29 mouse cellular contexts compared by ENCODE assay signal in genomic region chr11:35637102-35637501, GRCm38 (mm10).
"Had no signal": no experiment of that assay in that cellular context is flagged by ENCODE, and none has a peak within 500 bp of the region (broad histone marks: within the 10 kb centered on the region; RNA-seq: fewer than 3 reads in every experiment).

No protein-coding gene starts in this region.

- H3K4me2 ChIP-seq: embryonic facial prominence, embryonic 12.5 days; embryonic facial prominence, embryonic 13.5 days; embryonic facial prominence, embryonic 15.5 days; forebrain, embryonic 12.5 days; forebrain, embryonic 13.5 days; forebrain, embryonic 15.5 days had no signal

- ATAC-seq: forebrain, embryonic 13.5 days; forebrain, embryonic 14.5 days; forebrain, embryonic 15.5 days; forebrain, embryonic 16.5 days; forebrain, postnatal 0 days had no signal

- H3K9me3 ChIP-seq: embryonic facial prominence, embryonic 10.5 days; embryonic facial prominence, embryonic 12.5 days; embryonic facial prominence, embryonic 13.5 days; embryonic facial prominence, embryonic 15.5 days; forebrain, embryonic 10.5 days; forebrain, embryonic 12.5 days; forebrain, embryonic 13.5 days; forebrain, embryonic 15.5 days had no signal

- H3K9ac ChIP-seq: embryonic facial prominence, embryonic 12.5 days; embryonic facial prominence, embryonic 13.5 days; embryonic facial prominence, embryonic 15.5 days; forebrain, embryonic 12.5 days; forebrain, embryonic 13.5 days; forebrain, embryonic 15.5 days; forebrain, postnatal 0 days had no signal

- H3K4me3 ChIP-seq: embryonic facial prominence, embryonic 10.5 days; embryonic facial prominence, embryonic 12.5 days; embryonic facial prominence, embryonic 13.5 days; embryonic facial prominence, embryonic 15.5 days; erythroblast, embryonic 14.5 days; forebrain, embryonic 10.5 days; forebrain, embryonic 12.5 days; forebrain, embryonic 13.5 days; forebrain, embryonic 15.5 days; gastrocnemius, adult 2 months; heart, adult 2 months had no signal

- DNase-seq: cerebellum, adult 2 months; cerebellum, adult 8-10 months; cerebellum, adult 9-10 months; cerebellum, adult 9-11 months; cerebellum, postnatal 10 days; cerebellum, postnatal 14 days; cerebellum, postnatal 25 days; cerebellum, postnatal 36 days; embryo, embryonic 11 days; forebrain, postnatal 0 days; gastrocnemius, adult 2 months; gastrocnemius, postnatal 10 days; gastrocnemius, postnatal 14 days; gastrocnemius, postnatal 25 days; gastrocnemius, postnatal 36 days; heart, adult 11 months; heart, adult 18-20 months; heart, adult 2 months had no signal

- H3K27me3 ChIP-seq: embryonic facial prominence, embryonic 12.5 days; embryonic facial prominence, embryonic 13.5 days; embryonic facial prominence, embryonic 15.5 days; forebrain, embryonic 15.5 days had no signal

- H3K27ac ChIP-seq: embryonic facial prominence, embryonic 10.5 days; embryonic facial prominence, embryonic 12.5 days; embryonic facial prominence, embryonic 13.5 days; embryonic facial prominence, embryonic 15.5 days; forebrain, embryonic 10.5 days; forebrain, embryonic 12.5 days; forebrain, embryonic 13.5 days; forebrain, embryonic 15.5 days; gastrocnemius, adult 2 months; heart, adult 2 months had no signal

- H3K36me3 ChIP-seq: forebrain, embryonic 10.5 days; forebrain, embryonic 12.5 days; forebrain, embryonic 15.5 days had no signal

- H3K4me1 ChIP-seq: forebrain, embryonic 15.5 days had no signal
